Mouse (Mus musculus): ENCODE results near the gene Gucy2d. TPM values are rescaled to one million over a fixed set of nuclear protein-coding genes. Genes with fewer than 3 reads are reported as not detected.

Gucy2d gene
- polyA plus RNA-seq, 1 experiment, result not detected

GRCm38 (mm10) chr7:98493901-98494480 is 53.8 kb downstream of the Gucy2d start:
- Histone ChIP-seq H3K27ac (ENCODE audit: insufficient read depth, low read length) (no peak overlapping the region), H3K4me3 (ENCODE audit: insufficient read depth, low read length) (no peak overlapping the region), H3K4me1 (ENCODE audit: control insufficient read depth, insufficient read depth, low read length) (no peaks in the 10 kb centered on the region)
- TF ChIP-seq POLR2A (IDR thresholded peaks at IDR 0.05; ENCODE audit: extremely low read depth, insufficient read depth, low read length), result no peak
- TF ChIP-seq CTCF (IDR thresholded peaks at IDR 0.05; ENCODE audit: extremely low read depth, insufficient read depth, low read length), result no peak

- H3K4me3 ChIP-seq (ENCODE audit: insufficient read depth, low read length), result no peak overlapping the region
- H3K27ac ChIP-seq (ENCODE audit: insufficient read depth, low read length), result no peak overlapping the region
- H3K4me1 ChIP-seq (ENCODE audit: control insufficient read depth, insufficient read depth, low read length), result no peaks in the 10 kb centered on the region
- TF ChIP-seq POLR2A (IDR thresholded peaks at IDR 0.05; ENCODE audit: extremely low read depth, insufficient read depth, low read length) (no peak), CTCF (IDR thresholded peaks at IDR 0.05; ENCODE audit: extremely low read depth, insufficient read depth, low read length) (no peak)
These were observed 55.4 kb downstream of the Gucy2d start for GRCm38 (mm10) chr7:98495591-98495990.

GRCm38 (mm10) chr7:98497451-98497850 is 57.2 kb downstream of the Gucy2d start:
- TF ChIP-seq POLR2A (IDR thresholded peaks at IDR 0.05; ENCODE audit: extremely low read depth, insufficient read depth, low read length), result no peak
- TF ChIP-seq CTCF (IDR thresholded peaks at IDR 0.05; ENCODE audit: extremely low read depth, insufficient read depth, low read length), result no peak
- Histone ChIP-seq H3K27ac (ENCODE audit: insufficient read depth, low read length) (no peak overlapping the region), H3K4me3 (ENCODE audit: insufficient read depth, low read length) (no peak overlapping the region), H3K4me1 (ENCODE audit: control insufficient read depth, insufficient read depth, low read length) (no peaks in the 10 kb centered on the region)

GRCm38 (mm10) chr7:98498101-98498500 is 57.9 kb downstream of the Gucy2d start:
- no peak for TF ChIP-seq CTCF (IDR thresholded peaks at IDR 0.05; ENCODE audit: extremely low read depth, insufficient read depth, low read length)
- TF ChIP-seq POLR2A (IDR thresholded peaks at IDR 0.05; ENCODE audit: extremely low read depth, insufficient read depth, low read length), result no peak
- H3K27ac ChIP-seq (ENCODE audit: insufficient read depth, low read length), result no peak overlapping the region
- H3K4me3 ChIP-seq (ENCODE audit: insufficient read depth, low read length), result no peak overlapping the region
- H3K4me1 ChIP-seq (ENCODE audit: control insufficient read depth, insufficient read depth, low read length), result no peaks in the 10 kb centered on the region

- Histone ChIP-seq H3K27ac (ENCODE audit: insufficient read depth, low read length) (no peak overlapping the region), H3K4me1 (ENCODE audit: control insufficient read depth, insufficient read depth, low read length) (no peaks in the 10 kb centered on the region), H3K4me3 (ENCODE audit: insufficient read depth, low read length) (no peak overlapping the region)
- TF ChIP-seq POLR2A (IDR thresholded peaks at IDR 0.05; ENCODE audit: extremely low read depth, insufficient read depth, low read length) (no peak), CTCF (IDR thresholded peaks at IDR 0.05; ENCODE audit: extremely low read depth, insufficient read depth, low read length) (no peak)
These were observed 58.7 kb downstream of the Gucy2d start for GRCm38 (mm10) chr7:98498656-98499560.

- peaks cover 3% of the 10 kb centered on the region; the same call in 1 of the 2 replicates for H3K4me1 ChIP-seq (ENCODE audit: control insufficient read depth, insufficient read depth, low read length)
- TF ChIP-seq CTCF (IDR thresholded peaks at IDR 0.05; ENCODE audit: extremely low read depth, insufficient read depth, low read length) (no peak), POLR2A (IDR thresholded peaks at IDR 0.05; ENCODE audit: extremely low read depth, insufficient read depth, low read length) (no peak)
- no peak overlapping the region for H3K27ac ChIP-seq (ENCODE audit: insufficient read depth, low read length)
These were observed 59.5 kb downstream of the Gucy2d start for GRCm38 (mm10) chr7:98499561-98500292.

GRCm38 (mm10) chr7:98500470-98500869 is 60.3 kb downstream of the Gucy2d start:
- no peak overlapping the region for H3K27ac ChIP-seq (ENCODE audit: insufficient read depth, low read length)
- no peak overlapping the region for H3K4me3 ChIP-seq (ENCODE audit: insufficient read depth, low read length)
- H3K4me1 ChIP-seq (ENCODE audit: control insufficient read depth, insufficient read depth, low read length), result peaks cover 3% of the 10 kb centered on the region; the same call in 1 of the 2 replicates
- no peak for TF ChIP-seq CTCF (IDR thresholded peaks at IDR 0.05; ENCODE audit: extremely low read depth, insufficient read depth, low read length)
- no peak for TF ChIP-seq POLR2A (IDR thresholded peaks at IDR 0.05; ENCODE audit: extremely low read depth, insufficient read depth, low read length)

More at GRCm38 (mm10) chr7:98499561-98500292, 59.5 kb downstream of the Gucy2d start:
- no peak overlapping the region for H3K4me3 ChIP-seq (ENCODE audit: insufficient read depth, low read length)

- peaks cover 3% of the 10 kb centered on the region; the same call in 1 of the 2 replicates for H3K4me1 ChIP-seq (ENCODE audit: control insufficient read depth, insufficient read depth, low read length)
- TF ChIP-seq CTCF (IDR thresholded peaks at IDR 0.05; ENCODE audit: extremely low read depth, insufficient read depth, low read length) (no peak), POLR2A (IDR thresholded peaks at IDR 0.05; ENCODE audit: extremely low read depth, insufficient read depth, low read length) (no peak)
- H3K4me3 ChIP-seq (ENCODE audit: insufficient read depth, low read length), result no peak overlapping the region
- no peak overlapping the region for H3K27ac ChIP-seq (ENCODE audit: insufficient read depth, low read length)
These were observed 60.9 kb downstream of the Gucy2d start for GRCm38 (mm10) chr7:98501078-98501477.

- TF ChIP-seq POLR2A (IDR thresholded peaks at IDR 0.05; ENCODE audit: extremely low read depth, insufficient read depth, low read length) (no peak), CTCF (IDR thresholded peaks at IDR 0.05; ENCODE audit: extremely low read depth, insufficient read depth, low read length) (no peak)
- peaks cover 3% of the 10 kb centered on the region; the same call in 1 of the 2 replicates for H3K4me1 ChIP-seq (ENCODE audit: control insufficient read depth, insufficient read depth, low read length)
- H3K27ac ChIP-seq (ENCODE audit: insufficient read depth, low read length), result no peak overlapping the region
- no peak overlapping the region for H3K4me3 ChIP-seq (ENCODE audit: insufficient read depth, low read length)
These were observed 62.7 kb downstream of the Gucy2d start for GRCm38 (mm10) chr7:98502921-98503320.

Data from cortical plate, adult 2 months (tissue).